Mouse (Mus musculus): Measurements from ENCODE around the gene Pcca.

The Pcca gene

GRCm38 (mm10) chr14:122765951-122766350 lies 231.8 kb downstream of the Pcca start:
- Histone ChIP-seq H3K27me3 (ENCODE audit: control insufficient read depth, insufficient read depth, low read length, poor library complexity, severe bottlenecking) (no peaks in the 10 kb centered on the region), H3K36me3 (ENCODE audit: control insufficient read depth, insufficient read depth, low read length, poor library complexity, severe bottlenecking) (no peaks in the 10 kb centered on the region)
- DNase-seq (ENCODE audit: low read depth, low spot score): no peak

DNA sequence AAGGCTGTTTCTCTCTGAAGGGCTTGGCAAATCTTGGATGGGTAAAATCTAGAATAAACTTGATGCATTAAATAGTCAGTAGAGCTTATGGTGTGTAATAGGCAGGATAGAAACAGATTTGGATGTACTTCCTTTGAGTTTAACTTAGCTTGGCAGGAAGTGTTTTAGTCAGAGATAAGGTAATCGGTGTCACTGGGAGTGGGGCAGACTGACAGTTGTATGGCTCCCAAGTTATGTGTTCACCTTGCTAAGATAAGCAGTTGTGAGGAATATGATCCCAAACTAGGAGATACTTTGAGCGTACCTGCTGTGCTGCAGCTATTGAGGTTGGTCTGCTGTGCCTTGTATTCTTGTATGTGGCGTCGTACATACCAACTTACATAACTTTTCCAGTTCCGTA lies 232.3 kb downstream of the Pcca start:
- Histone ChIP-seq H3K36me3 (ENCODE audit: control insufficient read depth, insufficient read depth, low read length, poor library complexity, severe bottlenecking) (no peaks in the 10 kb centered on the region), H3K27me3 (ENCODE audit: control insufficient read depth, insufficient read depth, low read length, poor library complexity, severe bottlenecking) (no peaks in the 10 kb centered on the region)
- DNase-seq (ENCODE audit: low read depth, low spot score): no peak

- H3K36me3 ChIP-seq (ENCODE audit: control insufficient read depth, insufficient read depth, low read length, poor library complexity, severe bottlenecking): no peaks in the 10 kb centered on the region
- no peak for DNase-seq (ENCODE audit: low read depth, low spot score)
- no peaks in the 10 kb centered on the region for H3K27me3 ChIP-seq (ENCODE audit: control insufficient read depth, insufficient read depth, low read length, poor library complexity, severe bottlenecking)
Measured at GRCm38 (mm10) chr14:122784701-122785100, 250.6 kb downstream of the Pcca start.

GRCm38 (mm10) chr14:122788199-122788598 lies 254.1 kb downstream of the Pcca start:
- no peaks in the 10 kb centered on the region for H3K27me3 ChIP-seq (ENCODE audit: control insufficient read depth, insufficient read depth, low read length, poor library complexity, severe bottlenecking)
- no peaks in the 10 kb centered on the region for H3K36me3 ChIP-seq (ENCODE audit: control insufficient read depth, insufficient read depth, low read length, poor library complexity, severe bottlenecking)
- DNase-seq (ENCODE audit: low read depth, low spot score): no peak

DNA sequence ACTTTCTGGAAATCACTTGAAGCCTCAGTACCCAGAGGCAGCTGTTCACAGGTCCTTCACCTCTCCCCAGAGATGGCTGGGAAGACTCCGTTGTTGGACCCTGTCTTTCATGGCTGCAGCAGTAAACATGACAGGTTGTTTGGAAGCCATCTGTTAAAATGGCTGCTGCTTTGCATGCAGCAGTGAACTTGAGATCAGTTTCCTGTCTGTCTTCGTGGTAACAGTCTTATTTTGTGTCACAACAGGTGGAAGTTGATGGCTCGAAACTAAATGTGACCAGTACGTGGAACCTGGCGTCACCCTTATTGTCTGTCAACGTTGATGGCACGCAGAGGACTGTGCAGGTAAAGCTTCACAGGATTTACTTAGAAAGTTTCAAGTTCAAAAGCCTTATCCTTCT lies 256.0 kb downstream of the Pcca start:
- peak; percentile 43 for DNase-seq (ENCODE audit: low read depth, low spot score)
- Histone ChIP-seq H3K27me3 (ENCODE audit: control insufficient read depth, insufficient read depth, low read length, poor library complexity, severe bottlenecking) (no peaks in the 10 kb centered on the region), H3K36me3 (ENCODE audit: control insufficient read depth, insufficient read depth, low read length, poor library complexity, severe bottlenecking) (no peaks in the 10 kb centered on the region)

GRCm38 (mm10) chr14:122793368-122793767 lies 259.2 kb downstream of the Pcca start:
- Histone ChIP-seq H3K36me3 (ENCODE audit: control insufficient read depth, insufficient read depth, low read length, poor library complexity, severe bottlenecking) (no peaks in the 10 kb centered on the region), H3K27me3 (ENCODE audit: control insufficient read depth, insufficient read depth, low read length, poor library complexity, severe bottlenecking) (no peaks in the 10 kb centered on the region)
- DNase-seq (ENCODE audit: low read depth, low spot score): no peak

DNA sequence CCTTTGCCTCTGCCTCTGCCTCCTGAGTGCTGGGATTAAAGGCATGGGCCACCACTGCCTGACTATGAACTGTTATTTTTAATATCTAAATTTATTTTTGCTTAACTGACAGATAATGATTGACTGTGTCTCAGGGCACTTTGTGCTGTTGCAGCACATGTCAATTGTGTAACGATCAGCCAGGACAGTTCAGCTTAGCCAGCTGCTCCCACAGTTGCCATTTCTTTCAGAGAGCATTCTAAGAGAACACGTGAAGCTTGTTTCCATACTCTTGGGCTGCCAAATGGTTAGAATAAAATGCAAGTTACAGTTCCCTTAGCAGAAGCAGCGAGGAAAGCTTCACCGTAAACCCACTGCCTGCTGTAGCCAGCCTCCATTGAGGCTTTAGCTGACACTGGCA lies 266.2 kb downstream of the Pcca start:
- Histone ChIP-seq H3K36me3 (ENCODE audit: control insufficient read depth, insufficient read depth, low read length, poor library complexity, severe bottlenecking) (no peaks in the 10 kb centered on the region), H3K27me3 (ENCODE audit: control insufficient read depth, insufficient read depth, low read length, poor library complexity, severe bottlenecking) (no peaks in the 10 kb centered on the region)
- no peak for DNase-seq (ENCODE audit: low read depth, low spot score)

- H3K27me3 ChIP-seq (ENCODE audit: control insufficient read depth, insufficient read depth, low read length, poor library complexity, severe bottlenecking): no peaks in the 10 kb centered on the region
- no peak for DNase-seq (ENCODE audit: low read depth, low spot score)
- H3K36me3 ChIP-seq (ENCODE audit: control insufficient read depth, insufficient read depth, low read length, poor library complexity, severe bottlenecking): no peaks in the 10 kb centered on the region
Measured at GRCm38 (mm10) chr14:122821002-122821401, 286.9 kb downstream of the Pcca start.

DNA sequence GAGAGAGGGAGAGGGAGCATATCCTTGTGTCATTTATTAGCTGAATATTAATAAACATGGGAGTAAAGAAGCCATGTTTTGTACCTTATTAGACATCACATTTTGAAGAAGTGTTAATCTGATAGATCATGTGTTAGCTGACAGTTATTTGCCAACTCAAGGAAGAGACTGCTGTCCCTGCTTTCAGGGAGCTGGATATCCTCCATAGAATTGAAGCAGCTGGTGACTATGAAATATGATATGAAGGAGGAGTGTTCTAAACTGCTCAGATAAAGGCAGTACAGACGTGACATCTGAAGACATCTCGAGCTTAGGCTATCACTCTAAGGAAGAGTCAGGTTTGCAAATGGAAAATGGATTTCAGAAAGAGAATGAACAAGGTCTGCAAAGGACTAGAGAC lies 289.7 kb downstream of the Pcca start:
- Histone ChIP-seq H3K36me3 (ENCODE audit: control insufficient read depth, insufficient read depth, low read length, poor library complexity, severe bottlenecking) (no peaks in the 10 kb centered on the region), H3K27me3 (ENCODE audit: control insufficient read depth, insufficient read depth, low read length, poor library complexity, severe bottlenecking) (no peaks in the 10 kb centered on the region)
- DNase-seq (ENCODE audit: low read depth, low spot score): no peak

DNA sequence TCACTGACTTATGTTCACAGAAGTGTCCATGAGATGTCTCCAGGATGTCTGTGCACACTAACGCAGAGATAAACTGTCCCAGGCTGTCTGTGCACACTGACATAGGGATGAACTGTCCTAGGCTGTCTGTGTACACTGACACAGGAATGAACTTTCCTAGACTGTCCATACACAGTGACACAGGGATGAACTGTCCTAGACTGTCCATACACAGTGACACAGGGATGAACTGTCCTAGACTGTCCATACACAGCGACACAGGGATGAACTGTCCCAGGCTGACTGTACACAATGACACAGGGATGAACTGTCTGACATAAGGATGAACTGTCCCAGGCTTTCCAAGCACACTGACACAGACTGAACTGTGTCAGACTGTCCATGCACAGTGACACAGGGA lies 291.3 kb downstream of the Pcca start:
- no peaks in the 10 kb centered on the region for H3K36me3 ChIP-seq (ENCODE audit: control insufficient read depth, insufficient read depth, low read length, poor library complexity, severe bottlenecking)
- H3K27me3 ChIP-seq (ENCODE audit: control insufficient read depth, insufficient read depth, low read length, poor library complexity, severe bottlenecking): no peaks in the 10 kb centered on the region
- no peak for DNase-seq (ENCODE audit: low read depth, low spot score)

DNA sequence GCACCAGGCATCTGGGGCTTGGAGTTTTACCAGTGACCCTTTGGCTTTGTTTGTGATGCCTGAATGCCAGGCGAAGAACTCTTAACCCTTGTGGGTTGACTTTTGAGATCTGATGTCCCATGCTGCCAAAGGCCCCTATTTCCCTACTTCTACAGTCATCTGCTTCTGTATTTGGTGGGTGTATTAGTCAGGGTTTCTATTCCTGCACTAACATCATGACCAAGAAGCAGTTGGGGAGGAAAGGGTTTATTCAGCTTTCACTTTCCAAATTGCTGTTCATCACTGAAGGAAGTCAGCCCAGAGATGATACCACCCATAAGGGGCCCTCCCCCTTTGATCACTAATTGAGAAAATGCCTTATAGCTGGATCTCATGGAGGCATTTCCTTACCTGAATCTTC lies 296.3 kb downstream of the Pcca start:
- no peak for DNase-seq (ENCODE audit: low read depth, low spot score)
- Histone ChIP-seq H3K27me3 (ENCODE audit: control insufficient read depth, insufficient read depth, low read length, poor library complexity, severe bottlenecking) (no peaks in the 10 kb centered on the region), H3K36me3 (ENCODE audit: control insufficient read depth, insufficient read depth, low read length, poor library complexity, severe bottlenecking) (no peaks in the 10 kb centered on the region)

DNA sequence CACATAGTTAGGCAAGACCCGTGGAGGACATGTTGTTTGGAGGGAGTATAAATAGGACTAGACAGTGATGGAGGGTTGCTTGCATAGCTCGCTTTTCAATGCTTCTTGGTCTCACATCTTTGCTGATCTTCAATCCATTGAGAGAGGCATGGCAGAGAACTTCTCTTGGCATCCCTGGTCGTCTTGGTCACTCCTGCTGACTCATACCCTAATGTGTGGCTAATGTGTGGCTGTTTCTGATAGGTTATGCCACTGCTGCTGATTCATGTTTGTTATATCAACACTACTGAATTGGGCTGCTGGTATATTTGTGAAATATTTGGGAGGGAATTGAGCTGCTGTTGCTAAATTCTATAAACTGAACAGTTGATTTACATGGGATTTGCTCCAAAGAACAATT lies 299.5 kb downstream of the Pcca start:
- H3K27me3 ChIP-seq (ENCODE audit: control insufficient read depth, insufficient read depth, low read length, poor library complexity, severe bottlenecking): no peaks in the 10 kb centered on the region
- no peak for DNase-seq (ENCODE audit: low read depth, low spot score)
- no peaks in the 10 kb centered on the region for H3K36me3 ChIP-seq (ENCODE audit: control insufficient read depth, insufficient read depth, low read length, poor library complexity, severe bottlenecking)

DNA sequence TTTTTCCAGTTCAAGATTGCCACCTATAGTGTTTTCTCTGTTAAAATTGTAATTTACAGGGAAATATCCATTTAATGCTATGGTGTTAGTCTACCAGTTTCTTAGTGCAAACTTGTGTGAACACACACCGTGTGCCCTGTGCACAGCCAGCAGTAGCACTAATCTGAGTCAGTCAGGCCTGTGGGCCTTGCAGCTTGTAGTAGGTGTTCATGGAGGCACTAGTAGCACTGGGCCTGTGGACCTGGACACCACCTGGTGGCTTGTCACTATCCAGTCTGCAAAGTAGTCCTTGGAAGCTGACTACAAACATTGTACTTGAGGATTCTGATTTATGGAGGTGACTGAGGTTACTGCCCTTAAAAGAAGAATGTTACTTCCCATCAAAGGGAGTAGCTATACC lies 300.6 kb downstream of the Pcca start:
- Histone ChIP-seq H3K27me3 (ENCODE audit: control insufficient read depth, insufficient read depth, low read length, poor library complexity, severe bottlenecking) (no peaks in the 10 kb centered on the region), H3K36me3 (ENCODE audit: control insufficient read depth, insufficient read depth, low read length, poor library complexity, severe bottlenecking) (no peaks in the 10 kb centered on the region)
- no peak for DNase-seq (ENCODE audit: low read depth, low spot score)

GRCm38 (mm10) chr14:122835487-122836190 lies 301.5 kb downstream of the Pcca start:
- Histone ChIP-seq H3K27me3 (ENCODE audit: control insufficient read depth, insufficient read depth, low read length, poor library complexity, severe bottlenecking) (no peaks in the 10 kb centered on the region), H3K36me3 (ENCODE audit: control insufficient read depth, insufficient read depth, low read length, poor library complexity, severe bottlenecking) (no peaks in the 10 kb centered on the region)
- DNase-seq (ENCODE audit: low read depth, low spot score): no peak

DNA sequence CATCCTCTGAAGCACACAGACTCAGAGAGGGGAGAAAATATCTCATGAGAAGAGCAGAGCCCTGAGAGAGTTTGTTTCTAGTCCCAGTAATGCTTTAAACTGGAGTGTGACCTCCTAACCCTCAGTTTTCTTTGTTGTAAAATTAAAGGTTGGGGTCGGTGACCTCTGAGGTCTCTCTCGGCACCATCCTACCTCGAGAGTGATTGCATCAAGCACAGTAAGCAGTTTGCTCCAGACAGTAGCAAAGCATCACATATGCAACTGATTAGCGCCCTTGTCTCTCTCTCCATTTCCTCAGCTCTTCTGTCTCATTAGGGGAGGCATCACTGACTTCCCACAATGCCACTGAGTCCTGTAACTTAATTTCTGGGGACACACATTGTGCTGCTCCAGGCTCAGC lies 302.1 kb downstream of the Pcca start:
- Histone ChIP-seq H3K27me3 (ENCODE audit: control insufficient read depth, insufficient read depth, low read length, poor library complexity, severe bottlenecking) (no peaks in the 10 kb centered on the region), H3K36me3 (ENCODE audit: control insufficient read depth, insufficient read depth, low read length, poor library complexity, severe bottlenecking) (no peaks in the 10 kb centered on the region)
- no peak for DNase-seq (ENCODE audit: low read depth, low spot score)

DNA sequence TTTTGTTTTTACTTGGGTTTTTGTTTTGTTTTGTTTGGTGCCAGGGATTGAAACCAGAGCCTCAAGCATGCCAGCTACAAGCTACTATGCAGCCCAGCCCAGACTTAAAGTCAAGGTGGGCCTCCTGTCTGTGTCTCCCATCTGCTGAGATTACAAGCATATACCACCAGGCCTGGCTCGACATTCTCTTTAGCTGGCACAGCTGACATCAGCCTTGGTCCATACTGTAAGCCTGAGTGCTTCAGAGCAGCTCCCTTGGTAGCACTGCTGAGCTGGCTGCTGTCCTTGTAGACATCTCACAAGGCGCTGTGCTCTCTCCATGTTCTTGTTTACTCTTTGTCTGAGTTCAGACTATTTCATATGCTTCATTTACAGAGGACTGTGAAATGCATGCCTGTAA lies 302.9 kb downstream of the Pcca start:
- no peak for DNase-seq (ENCODE audit: low read depth, low spot score)
- Histone ChIP-seq H3K36me3 (ENCODE audit: control insufficient read depth, insufficient read depth, low read length, poor library complexity, severe bottlenecking) (no peaks in the 10 kb centered on the region), H3K27me3 (ENCODE audit: control insufficient read depth, insufficient read depth, low read length, poor library complexity, severe bottlenecking) (no peaks in the 10 kb centered on the region)

All from splenic B cell, adult 2 months (primary cell).